Mouse (Mus musculus): Measurements from ENCODE around the gene Arhgdib.

Arhgdib gene

DNA sequence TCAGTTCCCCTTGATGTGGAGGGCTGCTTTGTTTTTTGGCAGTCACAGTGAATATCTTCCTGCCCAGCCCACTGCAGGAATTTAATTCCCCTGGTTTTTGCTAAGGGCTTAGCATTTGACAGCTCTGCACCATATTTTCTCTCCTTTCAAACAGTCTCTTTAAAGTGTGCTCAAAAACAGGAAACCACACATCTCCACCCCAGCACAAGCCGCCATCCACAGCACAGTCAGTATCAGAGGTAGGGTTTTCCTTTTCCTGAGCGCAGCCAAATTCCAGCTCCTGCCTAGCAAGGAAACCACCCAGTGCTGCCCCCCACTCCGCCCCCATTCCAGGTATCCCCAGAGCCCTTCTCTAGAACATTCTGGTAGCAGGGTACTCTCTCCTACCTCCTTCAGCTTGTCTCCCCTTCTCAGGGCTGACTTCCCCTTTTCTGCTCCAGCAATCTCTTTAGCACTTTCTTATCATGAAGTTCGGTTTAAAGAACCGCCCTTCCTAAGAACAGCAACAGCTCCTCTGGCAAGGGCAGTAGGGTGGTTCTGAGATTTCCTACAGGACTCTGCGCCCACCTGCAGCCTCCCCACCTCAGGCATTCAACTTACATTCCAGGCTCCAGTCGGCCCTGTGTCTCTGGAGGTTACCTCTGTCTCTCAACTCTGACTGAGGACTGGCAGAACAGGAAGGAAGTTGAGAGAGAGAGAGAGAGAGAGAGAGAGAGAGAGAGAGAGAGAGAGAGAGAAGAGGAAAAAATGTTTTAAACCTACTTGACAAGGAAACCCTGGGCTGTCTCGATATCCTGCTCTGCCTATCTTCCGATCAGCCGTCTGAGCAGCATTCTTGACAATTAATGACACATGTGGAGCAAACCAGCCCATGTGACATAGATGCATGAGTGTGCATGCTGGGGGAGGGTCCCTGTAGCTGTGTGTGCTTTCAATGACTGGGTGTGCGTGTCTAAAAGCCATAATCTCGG, at the start of gene Arhgdib:
TSS of gene Arhgdib (minus strand) at position 849 of the 971 bp plus-strand sequence.
- DNase-seq: peak; percentile 48

DNA sequence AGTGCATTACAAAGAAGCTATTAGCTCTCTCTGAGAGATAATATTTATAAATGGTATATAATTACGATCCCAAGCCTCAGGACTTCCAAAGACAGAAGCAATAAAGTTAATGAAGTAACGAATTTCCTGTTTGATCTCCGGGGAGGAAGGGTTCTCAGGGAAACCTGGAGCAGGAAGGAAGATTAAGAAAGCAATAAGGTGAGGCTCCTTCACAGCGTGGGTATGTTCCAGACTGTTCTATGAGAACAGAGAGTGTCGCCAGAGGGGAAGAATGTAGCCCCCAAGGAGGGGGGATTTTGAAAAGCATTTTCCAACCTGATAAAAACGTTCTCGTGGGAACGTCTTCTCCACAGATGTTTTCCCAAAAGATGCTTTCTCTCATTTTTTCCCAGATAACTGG, 48.9 kb upstream of the Arhgdib start:
- DNase-seq: no peak

DNA sequence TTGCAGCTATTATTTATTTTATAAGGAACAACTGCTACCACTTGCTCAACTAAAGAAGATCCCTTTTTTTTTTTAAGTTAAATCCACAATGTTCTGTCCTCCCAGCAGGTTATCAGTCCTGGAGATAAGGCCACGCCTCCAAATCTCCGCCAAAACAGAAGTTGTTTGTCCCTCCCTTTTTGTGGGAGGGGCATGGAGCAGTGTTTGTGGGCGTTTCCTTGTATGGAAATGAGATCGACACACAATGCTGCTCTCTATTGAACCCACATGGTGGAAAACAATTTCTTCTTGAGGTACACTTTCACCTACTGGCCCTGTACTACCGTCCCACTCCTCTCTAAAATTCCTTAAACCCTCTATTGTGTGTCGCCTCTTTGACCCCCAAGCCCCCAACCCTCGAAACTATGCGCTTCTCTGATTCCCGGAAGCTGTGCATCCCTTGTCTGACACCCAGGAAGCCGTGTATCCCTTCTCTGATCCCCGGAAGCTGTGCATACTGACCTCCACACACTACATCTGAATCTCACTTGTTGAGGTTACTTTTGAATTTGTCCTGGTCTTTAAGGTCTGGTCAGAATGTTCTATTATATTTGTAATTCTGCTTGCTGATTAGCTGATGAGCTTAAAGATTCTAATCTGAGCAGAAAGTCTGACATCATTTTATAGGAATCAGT, 48.3 kb upstream of the Arhgdib start:
- DNase-seq: peak; percentile 44

DNA sequence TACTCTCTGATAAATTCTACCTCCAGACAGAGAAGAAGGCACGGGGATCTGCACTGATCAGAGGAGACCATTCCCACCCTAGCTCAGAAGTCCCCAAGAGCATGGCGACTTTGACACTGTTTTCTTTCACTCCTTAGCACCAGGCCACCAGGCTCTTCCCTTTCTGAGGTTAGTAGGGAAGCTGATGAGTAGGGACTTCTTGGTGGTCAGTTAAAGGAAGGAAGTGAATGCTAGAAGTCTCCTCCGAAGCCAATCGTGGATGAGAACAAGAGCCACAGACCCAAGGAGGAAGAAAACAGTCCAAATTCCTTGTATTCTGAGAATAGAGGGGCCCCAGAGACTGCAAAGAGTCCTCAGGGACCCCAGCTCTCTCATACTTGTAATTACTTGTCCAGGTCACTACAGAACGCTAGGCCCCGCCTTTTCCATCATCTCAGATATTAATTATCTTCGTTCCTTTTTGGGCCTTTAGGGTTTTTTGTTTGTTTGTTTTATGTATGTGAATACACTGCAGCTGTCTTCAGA, 46.9 kb upstream of the Arhgdib start:
- DNase-seq: no peak

DNA sequence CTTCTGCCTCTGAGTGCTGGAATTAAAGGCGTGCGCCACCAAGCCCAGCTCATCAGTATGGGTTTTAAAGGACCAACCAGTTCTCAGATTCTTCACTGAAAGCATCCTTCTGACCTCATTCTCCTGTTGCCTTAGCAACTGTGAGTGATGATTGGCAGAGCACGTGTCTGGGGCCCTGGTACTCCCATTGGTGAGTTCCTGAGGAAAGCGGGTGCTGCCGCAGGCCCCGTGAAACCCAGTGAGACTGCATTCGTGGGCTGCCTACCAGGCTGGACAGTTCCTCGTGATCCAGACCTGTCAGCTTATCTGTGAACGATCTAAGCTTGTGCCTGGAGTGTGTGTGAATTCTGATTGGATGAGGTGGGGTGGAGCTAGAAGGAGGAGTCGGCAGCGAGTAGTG, 45.0 kb upstream of the Arhgdib start:
- no peak for DNase-seq

- no peak for DNase-seq
These were observed 44.3 kb upstream of the Arhgdib start for GRCm38 (mm10) chr6:136986019-136986418.

DNA sequence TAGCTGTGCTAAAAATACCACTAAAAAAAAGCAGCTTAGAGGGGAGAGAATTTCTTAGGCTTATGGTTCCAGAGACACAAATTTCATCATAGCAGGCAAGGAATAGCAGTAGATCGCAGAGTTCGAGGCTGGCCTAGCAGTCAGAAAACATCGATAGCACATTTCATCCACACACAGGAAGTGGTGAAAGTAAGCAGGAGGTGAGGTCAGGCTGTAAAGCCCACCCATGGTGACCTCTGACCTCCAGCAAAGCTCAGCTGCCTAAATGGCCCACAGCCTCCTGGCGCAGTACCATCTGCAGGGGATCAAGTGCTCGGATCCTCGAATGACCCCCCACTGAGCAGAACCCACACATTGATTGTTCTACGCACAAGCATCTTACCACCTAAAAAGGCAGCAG, 41.5 kb upstream of the Arhgdib start:
- peak; percentile 30 for DNase-seq

DNA sequence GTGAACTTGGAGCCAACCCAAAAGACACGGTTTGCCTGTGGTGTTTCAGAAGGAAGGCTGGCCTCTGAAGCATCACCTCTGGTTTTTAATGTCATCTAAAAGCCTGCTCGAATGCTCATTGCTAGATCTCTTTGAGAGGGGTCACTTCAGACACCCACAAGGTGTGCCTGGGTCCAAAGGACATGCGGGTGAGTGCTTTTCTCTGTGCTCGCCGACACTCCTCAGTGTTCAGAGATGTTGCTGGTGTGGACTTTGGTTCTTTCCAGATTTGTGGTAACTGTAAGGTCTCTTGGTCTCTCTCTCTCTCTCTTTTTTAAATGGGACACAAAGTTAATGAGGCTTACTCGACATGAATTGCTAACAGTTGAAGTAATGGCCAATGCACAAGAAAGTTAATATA, 40.9 kb upstream of the Arhgdib start:
- no peak for DNase-seq

- DNase-seq: peak; percentile 59
These were observed 38.6 kb upstream of the Arhgdib start for GRCm38 (mm10) chr6:136980331-136980746.

DNA sequence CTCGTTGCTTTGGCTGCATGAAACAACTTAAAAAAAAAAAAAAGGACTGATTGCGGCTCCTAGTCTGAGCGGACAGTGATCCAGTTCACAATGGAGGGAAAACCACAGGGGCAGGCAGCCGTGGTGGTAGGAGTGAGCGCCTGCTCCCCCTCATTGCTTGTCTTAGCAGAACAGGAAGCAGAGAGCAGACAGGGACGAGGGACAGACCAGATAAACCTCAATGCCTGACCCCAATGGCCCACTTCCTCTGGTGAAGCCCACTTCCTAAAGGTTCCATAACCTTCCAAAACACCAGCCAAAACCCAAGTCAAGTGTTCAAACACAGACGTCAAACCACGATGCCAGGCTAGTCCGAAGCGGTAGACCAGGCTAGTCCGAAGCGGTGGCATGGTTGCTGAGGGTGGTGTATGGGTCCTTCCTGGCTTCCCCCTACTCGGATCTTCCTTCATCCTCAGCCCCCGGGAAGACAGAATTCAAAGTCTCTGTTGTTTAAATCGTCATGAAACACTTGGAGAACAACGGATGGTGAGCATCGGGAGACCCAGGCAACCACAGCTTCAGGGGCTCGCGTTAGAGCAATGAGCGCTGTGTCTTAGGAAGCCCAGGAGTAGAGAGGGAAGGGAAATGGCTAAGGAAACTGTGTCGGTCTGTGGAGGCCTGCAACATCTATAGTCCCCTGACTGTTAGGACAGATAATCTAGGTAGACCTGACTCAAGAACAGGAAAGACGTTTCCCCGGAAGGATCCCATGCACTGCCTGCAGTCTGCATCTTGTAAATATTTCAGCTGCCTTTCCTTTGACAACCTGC, 37.8 kb upstream of the Arhgdib start:
- no peak for DNase-seq

DNA sequence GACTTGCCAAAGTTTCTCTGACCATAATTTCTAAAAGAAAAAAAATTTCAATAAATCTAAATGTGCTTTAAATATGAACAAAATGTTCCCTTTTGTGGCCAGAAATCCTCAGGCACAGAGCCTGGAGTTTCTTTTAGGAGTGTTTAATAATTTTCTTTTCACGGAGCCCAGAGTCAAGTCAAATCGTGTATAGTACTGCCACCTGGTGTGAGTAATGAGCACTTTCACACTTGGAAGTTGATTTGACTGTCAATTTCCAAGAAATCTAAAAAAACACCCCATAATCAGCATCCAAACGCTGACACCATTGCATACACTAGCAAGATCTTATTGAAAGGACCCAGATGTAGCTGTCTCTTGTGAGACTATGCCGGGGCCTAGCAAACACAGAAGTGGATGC, 27.2 kb upstream of the Arhgdib start:
- peak; percentile 42 for DNase-seq

DNA sequence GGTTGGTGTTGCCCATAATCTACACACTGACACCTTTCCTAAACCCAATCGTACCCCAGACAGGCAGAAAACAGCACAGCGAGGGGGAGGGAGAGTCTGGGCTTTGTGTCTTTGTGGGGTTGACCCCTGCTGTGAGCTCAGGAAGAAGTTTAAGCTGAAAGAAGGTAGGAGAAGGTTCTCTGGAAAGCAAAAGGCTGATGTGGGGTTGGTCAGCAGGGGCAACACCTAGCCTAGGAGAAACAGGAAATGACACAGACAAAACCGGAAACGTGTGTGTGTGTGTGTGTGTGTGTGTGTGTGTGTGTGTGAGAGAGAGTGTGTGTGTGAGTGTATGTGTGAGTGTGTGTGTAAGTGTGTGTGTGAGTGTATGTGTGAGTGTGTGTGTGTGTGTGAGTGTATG, 25.8 kb upstream of the Arhgdib start:
- no peak for DNase-seq

DNA sequence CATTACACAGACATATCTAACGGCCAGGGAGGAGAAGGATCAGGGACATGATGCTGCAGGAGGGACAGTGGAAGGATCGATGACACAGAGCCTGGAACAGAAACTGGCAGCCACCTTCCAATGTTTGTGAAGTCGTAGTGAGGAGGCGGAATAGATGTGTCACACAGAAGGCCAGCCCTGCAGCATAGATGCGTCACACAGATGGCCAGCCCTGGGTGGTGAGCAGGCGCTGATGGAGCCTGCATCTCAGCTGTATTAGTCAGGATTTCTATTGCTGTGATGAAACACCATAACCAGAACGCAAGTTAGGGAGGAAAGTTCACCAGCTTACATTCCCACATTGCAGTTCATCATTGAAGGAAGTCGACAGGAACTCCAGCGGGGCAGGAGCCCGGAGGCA, 24.2 kb upstream of the Arhgdib start:
- DNase-seq: no peak

DNA sequence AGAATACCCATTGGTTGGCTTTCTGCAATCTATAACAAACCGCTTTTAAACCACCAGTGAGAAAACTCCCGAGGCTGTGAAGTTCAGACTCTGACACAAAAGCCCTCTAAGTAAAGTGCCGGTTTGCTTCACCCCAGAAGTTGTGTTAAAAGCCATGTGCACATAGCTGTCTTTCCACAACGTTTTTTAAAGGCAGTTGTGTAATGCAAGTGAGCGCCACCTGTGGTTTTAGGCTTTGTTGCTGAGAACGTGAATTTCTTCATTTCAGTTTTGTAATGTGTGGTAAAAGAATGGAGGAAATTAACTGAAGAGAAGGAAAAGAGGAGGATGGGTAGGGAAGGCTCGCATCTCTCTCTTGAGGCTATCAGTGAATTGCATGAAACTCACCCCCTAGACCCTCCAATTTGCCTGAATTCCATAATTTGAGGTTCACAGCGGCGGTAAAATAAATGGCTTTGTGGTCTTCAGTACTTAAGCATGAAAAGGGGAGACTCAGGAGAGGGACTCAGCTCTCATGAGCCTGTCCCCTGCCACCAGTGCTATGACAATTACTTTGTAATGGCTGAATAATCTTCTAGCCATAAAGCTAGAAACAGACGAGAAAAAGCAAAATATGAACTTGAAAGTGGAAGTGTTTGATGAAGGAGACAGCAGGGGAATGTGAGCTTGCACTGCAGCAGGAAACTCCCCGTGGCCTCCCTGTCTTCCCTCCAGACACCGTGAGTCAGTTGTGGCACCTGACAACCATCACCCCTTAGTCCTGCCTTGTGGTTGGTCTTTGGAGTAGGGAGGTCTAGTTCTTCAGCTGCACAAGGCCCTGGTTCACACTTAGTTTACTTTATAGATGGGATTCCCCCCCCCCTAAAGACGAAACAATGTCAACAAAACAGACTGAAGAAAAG, 23.2 kb upstream of the Arhgdib start:
- DNase-seq: no peak

DNA sequence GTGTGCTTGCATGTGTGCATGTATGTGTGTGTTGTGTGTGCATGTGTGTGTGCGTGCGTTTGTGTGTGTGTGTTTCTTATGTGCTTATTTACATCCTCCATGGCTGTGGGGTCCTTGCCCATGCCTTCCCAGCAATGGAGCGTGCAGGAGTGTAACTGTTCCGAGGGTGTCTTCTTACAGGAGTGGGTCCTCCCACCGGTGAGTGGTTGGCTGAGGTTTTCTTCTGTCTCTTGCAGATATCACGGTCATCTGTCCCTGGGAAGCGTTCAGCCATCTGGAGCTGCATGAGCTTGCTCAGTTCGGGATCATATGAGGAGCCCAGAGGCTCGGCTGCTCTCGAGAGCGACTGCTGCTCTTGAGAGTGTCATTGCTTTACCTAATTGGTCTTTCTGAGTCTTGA, 21.3 kb upstream of the Arhgdib start:
- DNase-seq: no peak

GRCm38 (mm10) chr6:136959131-136959530, 17.4 kb upstream of the Arhgdib start:
- no peak for DNase-seq

- DNase-seq: no peak
These were observed 15.4 kb upstream of the Arhgdib start for GRCm38 (mm10) chr6:136957062-136957461.

DNA sequence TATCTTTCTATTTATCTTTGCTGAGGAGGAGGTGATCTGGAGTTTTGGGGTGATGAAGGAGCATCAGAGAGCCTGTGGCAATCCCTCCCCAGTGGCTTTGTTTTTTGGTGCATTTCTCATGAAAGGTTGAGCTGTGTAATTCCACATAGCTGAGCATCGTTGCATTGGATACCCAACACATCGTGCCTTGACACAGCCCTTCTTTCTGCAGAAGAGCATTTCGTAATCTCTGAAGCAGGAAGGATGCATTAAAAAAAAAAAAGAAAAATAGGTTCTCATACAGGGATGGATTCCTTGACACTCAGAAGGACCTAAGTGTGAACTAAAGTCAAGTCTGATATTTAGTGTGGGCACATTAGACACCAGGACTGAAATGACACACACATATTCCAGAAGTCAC, 13.5 kb upstream of the Arhgdib start:
- DNase-seq: no peak

DNA sequence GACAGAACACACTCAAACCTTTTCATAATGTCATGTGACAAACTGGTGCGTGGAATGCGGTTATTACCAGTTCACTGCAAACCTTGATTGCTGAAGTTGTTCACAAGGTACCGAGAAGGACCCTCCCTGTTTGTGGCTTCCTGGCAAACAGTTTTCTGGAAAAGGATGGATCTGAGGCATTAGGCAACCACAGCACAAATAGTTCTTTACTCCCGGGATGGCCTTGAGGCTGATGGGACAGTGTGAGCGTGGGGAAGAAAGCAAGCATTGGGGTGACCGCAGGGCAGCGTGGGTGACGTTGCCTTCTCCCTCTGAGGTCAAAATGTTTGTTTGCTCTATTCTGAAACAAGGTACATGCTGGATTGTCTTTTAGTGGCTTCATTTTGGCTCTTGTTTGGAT, 13.0 kb upstream of the Arhgdib start:
- DNase-seq: no peak

- DNase-seq: no peak
These were observed 12.5 kb upstream of the Arhgdib start for GRCm38 (mm10) chr6:136954192-136954591.

- no peak for DNase-seq
These were observed 11.2 kb upstream of the Arhgdib start for GRCm38 (mm10) chr6:136952930-136953329.

DNA sequence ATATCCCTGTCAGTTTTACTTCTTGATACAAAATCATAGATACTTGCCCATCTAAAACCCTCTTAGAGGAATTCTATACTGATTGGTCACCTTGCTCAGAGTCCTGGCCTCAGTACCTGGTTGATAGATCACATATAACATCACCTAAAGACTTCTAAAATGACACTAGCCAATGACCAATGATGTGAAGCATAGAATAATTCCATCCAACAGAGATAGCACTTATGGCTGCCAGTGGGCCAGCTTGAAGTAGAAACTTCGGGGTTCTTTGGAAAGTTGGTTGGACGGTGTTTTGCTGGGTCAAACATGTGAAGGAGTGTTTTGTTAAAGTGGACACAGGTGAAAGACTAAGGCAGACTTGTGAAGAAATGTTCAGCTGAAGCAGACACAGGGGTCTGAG, 8.5 kb upstream of the Arhgdib start:
- DNase-seq: no peak

All from embryo, embryonic 11 days (tissue).